Mouse (Mus musculus) c-Kit-negative CD71-positive TER-119-positive erythroid progenitor cells, embryonic 14.5 days (primary cell): ENCODE results near the gene Tmem189.

Source experiments
- DNase-seq: peaks from one replicate; pipeline ENCODE4 v3.0.0-alpha.2; 2013; ENCODE audit warnings: low read depth, low spot score

The Tmem189 gene

GRCm38 (mm10) chr2:167701472-167701871 is 11.8 kb upstream of the Tmem189 start:
- DNase-seq, result no peak

GRCm38 (mm10) chr2:167700018-167700417 is 10.4 kb upstream of the Tmem189 start:
- no peak for DNase-seq

DNA sequence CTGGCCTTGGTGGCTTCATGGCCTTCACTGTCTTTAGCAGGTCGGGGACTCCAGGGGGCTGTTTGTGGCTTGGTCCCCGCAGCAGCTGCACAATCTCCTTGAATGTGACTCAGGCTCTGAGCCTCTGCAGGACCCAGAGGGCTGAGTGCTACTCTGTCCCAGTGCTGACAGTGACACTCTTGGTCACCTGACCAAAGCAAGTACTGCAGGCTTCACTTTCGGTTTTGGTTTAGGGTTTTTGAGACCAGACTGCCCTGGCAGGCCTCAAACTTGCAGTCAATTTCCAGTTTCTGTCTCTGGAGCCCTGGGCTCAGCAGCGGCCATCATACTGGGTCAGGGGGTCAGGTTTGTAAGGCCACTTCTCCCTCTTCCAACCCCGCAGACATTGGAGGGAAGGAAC is 8.3 kb upstream of the Tmem189 start:
- no peak for DNase-seq

DNA sequence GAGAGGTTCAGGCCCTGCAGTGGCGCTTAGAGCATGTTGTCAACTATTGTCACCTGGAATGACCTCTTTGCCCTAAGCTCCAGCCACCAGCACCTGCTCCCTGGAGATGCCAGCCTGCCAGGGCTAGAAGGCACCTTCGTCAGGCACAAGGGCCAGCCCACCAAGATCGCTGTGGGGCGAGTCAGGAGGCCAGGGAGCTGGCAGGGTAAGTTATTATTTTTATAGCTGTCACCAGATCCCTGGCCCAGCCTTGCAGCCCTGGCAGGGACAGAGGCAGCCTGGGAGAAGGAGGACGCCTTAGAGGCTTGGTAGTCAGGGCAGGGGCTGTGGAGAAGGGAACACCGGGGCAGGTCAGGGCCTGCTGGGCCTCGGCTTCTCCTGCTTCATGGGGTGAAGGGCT is 6.5 kb upstream of the Tmem189 start:
- DNase-seq, result no peak

DNA sequence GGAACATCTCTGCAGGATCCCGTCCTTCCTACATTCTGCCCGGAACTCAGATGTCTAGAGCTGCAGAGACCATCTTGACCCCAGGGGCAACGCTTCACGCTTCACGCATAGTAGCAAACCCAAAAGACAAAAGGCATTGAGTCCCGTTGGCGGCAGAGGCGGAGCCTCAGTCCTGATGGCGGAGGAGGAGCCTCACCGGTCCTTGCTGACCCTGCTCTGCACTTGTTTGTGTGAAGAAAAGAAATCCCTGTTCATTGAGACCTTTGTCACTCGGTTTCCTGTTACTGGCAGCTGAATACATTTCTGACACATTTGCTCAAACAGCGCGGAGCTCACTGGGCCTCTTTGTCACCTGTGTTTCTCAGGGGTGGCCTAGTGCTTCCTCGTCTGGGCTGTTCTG is 5.9 kb upstream of the Tmem189 start:
- no peak for DNase-seq

GRCm38 (mm10) chr2:167694963-167695362 is 5.3 kb upstream of the Tmem189 start:
- no peak for DNase-seq

GRCm38 (mm10) chr2:167694244-167694643 is 4.6 kb upstream of the Tmem189 start:
- no peak for DNase-seq

GRCm38 (mm10) chr2:167693540-167693939 is 3.9 kb upstream of the Tmem189 start:
- no peak for DNase-seq

GRCm38 (mm10) chr2:167692831-167693230 is 3.2 kb upstream of the Tmem189 start:
- DNase-seq, result no peak

DNA sequence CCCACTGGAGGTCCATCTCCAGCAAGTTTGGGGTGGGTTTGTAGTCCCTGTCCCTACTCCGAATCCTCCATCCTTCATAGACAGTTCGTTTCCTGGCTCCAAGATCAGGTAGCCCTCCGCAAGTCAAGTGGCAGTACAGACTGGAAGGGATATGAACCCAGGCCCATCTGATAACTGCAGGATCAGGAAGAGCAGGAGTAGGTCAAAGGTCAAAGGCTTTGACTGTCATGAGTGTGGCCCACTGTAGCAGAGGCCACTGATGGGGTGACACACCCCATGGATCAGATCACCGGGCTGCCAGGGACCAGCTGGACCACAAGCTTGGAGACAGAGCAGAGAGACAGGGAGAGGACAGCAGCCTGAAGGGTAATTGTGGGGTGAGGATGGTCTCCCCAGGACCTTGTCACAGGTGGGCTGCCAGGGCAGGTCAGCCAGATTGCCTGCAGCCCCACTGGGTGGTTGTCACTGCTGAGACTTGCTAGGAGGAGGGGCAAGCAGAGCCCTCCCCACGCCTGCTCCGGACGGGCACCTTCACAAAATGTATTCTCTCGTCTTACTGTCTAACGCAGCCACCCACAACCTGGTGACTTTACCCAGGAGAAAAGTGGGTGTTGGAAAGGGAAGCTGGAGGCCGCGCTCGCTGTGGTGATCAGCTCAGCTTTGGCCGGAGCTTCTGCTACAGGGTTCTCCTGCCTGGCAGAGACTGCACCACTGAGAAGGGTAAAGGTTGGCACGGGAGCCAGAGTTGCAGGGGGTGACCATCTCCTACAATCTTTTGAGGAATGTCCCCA is 2.4 kb upstream of the Tmem189 start:
- no peak for DNase-seq

DNA sequence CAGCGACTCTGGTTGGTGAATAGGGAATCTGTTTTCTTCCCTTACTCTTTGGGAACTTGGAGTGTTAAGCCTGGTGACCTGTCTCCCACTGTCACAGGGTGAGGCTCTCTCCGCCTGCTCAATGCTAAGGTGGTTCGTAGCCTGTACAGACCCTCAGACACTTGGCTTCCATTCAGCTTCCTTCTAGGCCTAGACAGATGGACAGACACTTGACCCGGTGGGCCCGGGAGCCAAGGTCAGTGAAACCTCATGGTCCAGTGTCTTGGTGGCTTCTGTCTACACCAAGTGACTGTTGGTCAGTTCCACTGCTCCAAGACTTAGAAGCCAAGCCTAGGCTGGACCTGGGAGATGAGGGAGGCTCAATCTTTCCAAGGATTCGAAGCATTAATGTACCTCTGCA is 1.8 kb upstream of the Tmem189 start:
- DNase-seq, result no peak

- DNase-seq, result no peak
Measured at GRCm38 (mm10) chr2:167690962-167691311, 1.3 kb upstream of the Tmem189 start.

DNA sequence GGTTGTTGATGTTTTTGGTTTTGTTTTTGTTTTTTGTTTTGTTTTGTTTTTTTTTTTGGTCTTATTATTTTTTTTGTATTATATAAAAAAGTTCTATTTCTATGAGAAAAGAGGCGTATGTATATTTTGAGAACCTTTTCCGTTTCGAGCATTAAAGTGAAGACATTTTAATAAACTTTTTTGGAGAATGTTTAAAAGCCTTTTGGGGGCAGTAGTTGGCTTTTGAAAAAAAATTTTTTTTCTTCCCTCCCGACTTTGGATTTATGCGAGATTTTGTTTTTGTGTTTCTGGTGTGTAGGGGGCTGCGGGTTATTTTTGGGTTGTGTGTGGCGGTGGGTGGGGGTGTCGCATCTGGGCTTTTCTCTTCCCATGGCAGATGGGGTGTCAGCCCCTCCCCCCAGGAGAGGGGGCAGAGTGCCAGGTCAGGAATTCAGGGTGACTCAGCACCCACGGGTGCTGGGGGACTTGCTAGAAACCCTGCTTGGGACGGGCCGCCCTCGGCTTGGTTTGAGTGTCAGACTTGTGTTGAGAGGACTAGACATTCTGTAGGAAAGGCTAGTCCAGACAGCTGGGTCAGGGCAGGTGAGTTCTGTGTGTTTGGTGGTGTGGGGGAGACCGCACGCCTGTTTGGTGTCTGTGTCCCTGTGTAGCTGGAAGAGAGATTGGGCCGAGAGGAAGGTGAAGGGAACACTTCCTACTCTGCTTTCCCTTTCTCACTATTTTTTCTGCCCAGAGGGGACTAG is 768 bp upstream of the Tmem189 start:
- no peak for DNase-seq

DNA sequence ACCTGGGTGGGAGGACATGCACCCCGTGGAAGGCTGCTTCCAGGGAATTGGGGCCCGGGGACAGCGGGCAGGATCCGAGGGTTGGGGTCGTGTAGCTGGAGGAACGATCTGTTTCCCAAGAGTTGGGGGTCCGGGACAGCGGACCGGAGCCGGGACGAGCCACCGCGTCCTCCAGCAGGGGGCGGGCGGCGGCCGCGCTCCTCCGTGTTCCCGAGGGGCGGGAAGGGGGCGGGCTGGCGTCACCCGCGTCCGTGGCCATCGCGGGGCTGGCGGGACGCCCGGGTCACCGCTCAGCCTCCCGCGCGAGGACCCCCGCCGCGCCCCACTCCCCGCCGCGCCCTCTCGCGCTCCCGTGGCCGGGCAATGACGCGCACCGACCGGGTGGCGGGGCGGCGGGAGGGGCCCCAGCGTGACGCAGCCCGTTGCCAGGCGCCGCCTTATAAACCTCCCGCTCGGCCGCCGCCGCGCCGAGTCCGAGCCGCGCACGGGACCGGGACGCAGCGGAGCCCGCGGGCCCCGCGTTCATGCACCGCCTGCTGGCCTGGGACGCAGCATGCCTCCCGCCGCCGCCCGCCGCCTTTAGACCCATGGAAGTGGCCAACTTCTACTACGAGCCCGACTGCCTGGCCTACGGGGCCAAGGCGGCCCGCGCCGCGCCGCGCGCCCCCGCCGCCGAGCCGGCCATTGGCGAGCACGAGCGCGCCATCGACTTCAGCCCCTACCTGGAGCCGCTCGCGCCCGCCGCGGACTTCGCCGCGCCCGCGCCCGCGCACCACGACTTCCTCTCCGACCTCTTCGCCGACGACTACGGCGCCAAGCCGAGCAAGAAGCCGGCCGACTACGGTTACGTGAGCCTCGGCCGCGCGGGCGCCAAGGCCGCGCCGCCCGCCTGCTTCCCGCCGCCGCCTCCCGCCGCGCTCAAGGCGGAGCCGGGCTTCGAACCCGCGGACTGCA is 847 bp downstream of the Tmem189 start, which contains the start of gene Cebpb:
Gene Cebpb (plus strand): TSS at position 418 of the 954 bp plus-strand sequence.
- DNase-seq, result no peak

GRCm38 (mm10) chr2:167688126-167688497 is 1.5 kb downstream of the Tmem189 start:
- no peak for DNase-seq

DNA sequence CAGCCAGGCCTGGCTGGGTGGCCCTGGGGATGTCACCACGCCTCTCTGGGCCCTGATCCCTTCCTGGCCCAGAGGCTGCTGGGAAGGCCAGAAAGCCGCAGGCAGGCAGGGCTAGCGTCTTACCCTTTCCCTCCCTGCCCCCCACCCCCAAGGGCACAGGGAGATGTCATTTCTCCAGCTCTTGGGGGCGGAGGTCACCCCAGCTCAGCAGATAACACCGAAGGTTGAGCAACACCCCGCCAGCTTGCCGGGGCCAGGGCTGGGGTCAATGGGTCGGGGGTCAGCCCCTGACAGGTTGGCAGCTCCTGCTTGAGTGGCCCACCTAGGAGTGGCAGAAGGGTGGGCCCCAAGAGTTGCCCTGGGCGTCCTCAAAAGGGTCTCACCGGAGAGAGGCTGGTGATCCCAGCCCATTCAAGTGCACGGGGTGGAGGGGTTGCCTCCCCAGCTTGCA is 1.9 kb downstream of the Tmem189 start:
- DNase-seq, result no peak

- DNase-seq, result no peak
Measured at GRCm38 (mm10) chr2:167687250-167687586, 2.4 kb downstream of the Tmem189 start.

- no peak for DNase-seq
Measured at GRCm38 (mm10) chr2:167686382-167687249, 3.0 kb downstream of the Tmem189 start.

GRCm38 (mm10) chr2:167685865-167686264 is 3.8 kb downstream of the Tmem189 start:
- DNase-seq, result no peak

DNA sequence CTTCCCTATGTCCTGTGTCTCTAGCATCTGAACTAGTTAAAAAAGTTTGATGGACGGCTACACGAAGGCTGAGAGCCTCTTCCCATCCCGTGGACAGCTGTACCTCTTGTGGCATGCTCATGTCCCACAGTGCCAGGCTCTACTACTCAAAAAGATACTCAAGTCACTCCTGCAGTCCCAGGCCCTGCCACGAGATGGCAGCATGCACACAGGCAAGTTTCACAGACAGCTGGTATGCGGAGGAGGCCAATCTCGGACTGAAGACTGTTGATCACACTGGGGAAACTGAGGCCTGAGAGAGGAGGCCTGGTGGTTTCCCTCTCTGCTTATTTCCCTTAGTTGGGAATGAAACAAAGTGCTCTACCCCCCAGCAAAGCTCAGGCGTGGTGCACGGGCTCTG is 4.5 kb downstream of the Tmem189 start:
- peak; percentile 78 for DNase-seq

- no peak for DNase-seq
Measured at GRCm38 (mm10) chr2:167683721-167684120, 5.9 kb downstream of the Tmem189 start.
